In the genomic region with DNA sequence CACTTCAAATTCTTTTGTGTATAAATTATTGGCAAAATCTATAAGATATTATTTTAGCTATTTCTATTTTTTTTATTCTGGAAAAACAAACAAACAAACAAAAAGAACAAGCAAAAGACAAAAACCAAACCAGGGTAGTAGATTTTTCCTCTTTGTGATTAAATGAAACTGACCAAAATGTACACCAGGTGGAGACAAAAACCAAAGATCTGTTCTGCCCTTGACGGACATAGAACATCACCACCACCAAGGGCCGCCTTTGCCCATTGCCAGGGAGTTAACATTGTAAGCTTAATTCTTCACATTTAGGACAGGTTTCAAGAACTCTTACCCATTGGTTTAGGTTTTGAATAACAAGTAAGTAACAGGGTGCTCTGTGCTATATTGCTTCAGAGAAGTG, we compare ENCODE assay signal across 16 mouse cellular contexts. TPM values are rescaled to one million over a fixed set of nuclear protein-coding genes. Genes with fewer than 3 reads are reported as not detected.
DNase-seq lines count a peak whose midpoint lies in the region; ATAC-seq and TF ChIP-seq lines count a peak whose summit lies in the region.
"Had no signal": no experiment of that assay in that cellular context is flagged by ENCODE, and none has a peak within 500 bp of the region (broad histone marks: within the 10 kb centered on the region; RNA-seq: fewer than 3 reads in every experiment).

No protein-coding gene starts in this region.

- TF ChIP-seq CTCF in kidney, adult 2 months (conservative IDR thresholded peaks at IDR 0.05; ENCODE audit: insufficient read depth, insufficient read length, low read depth, low read length): 0 out of 2 replicates have a peak, but pooled peaks have one; percentile 21
- peak; percentile 37; the same call in 1 of the 2 replicates for TF ChIP-seq CTCF in cortical plate, adult 2 months (IDR thresholded peaks at IDR 0.05; ENCODE audit: extremely low read depth, insufficient read depth, low read length)
- TF ChIP-seq CTCF in thymus, adult 2 months (IDR thresholded peaks at IDR 0.05; ENCODE audit: borderline replicate concordance, control insufficient read depth, extremely low read depth, insufficient read depth, low read length, poor library complexity): no peak

- peak; percentile 12 for DNase-seq in kidney, adult 2 months
- DNase-seq in A20 (ENCODE audit: low read depth, low spot score): peak; percentile 44
- no peak for DNase-seq in thymus, adult 2 months
- DNase-seq: cerebellum, adult 9-11 months; kidney, adult 8-10 months; layer of hippocampus, postnatal 36 days; liver; right cerebral cortex, postnatal 14 days had no signal

- no peak overlapping the region for H3K4me2 ChIP-seq in kidney, embryonic 16.5 days (replicated peaks; ENCODE audit: low read depth, low read length)
- H3K4me2 ChIP-seq: stomach, embryonic 15.5 days had no signal

- H3K36me3 ChIP-seq in kidney, adult 2 months (ENCODE audit: control insufficient read depth, insufficient read depth, low read length): no peaks in the 10 kb centered on the region
- H3K36me3 ChIP-seq in kidney, embryonic 16.5 days (ENCODE audit: insufficient read depth, low read length): no peaks in the 10 kb centered on the region
- H3K36me3 ChIP-seq in thymus, adult 2 months (ENCODE audit: control insufficient read depth, insufficient read depth, low read length): no peaks in the 10 kb centered on the region
- H3K36me3 ChIP-seq: stomach, embryonic 15.5 days had no signal

- peaks cover 2% of the 10 kb centered on the region; the same call in 1 of the 2 replicates for H3K27me3 ChIP-seq in kidney, adult 2 months (replicated peaks; ENCODE audit: control insufficient read depth, insufficient read depth, low read length)
- H3K27me3 ChIP-seq in kidney, embryonic 16.5 days (ENCODE audit: insufficient read depth, low read length): peaks cover 10% of the 10 kb centered on the region; the same call in 1 of the 2 replicates
- no peaks in the 10 kb centered on the region for H3K27me3 ChIP-seq in thymus, adult 2 months (ENCODE audit: control insufficient read depth, insufficient read depth, low read length)

- H3K27ac ChIP-seq in kidney, adult 2 months (ENCODE audit: insufficient read depth, low read depth, low read length): no peak overlapping the region
- H3K27ac ChIP-seq in kidney, embryonic 16.5 days (ENCODE audit: low read length): no peak overlapping the region
- no peak overlapping the region for H3K27ac ChIP-seq in cortical plate, adult 2 months (ENCODE audit: insufficient read depth, low read length)
- H3K27ac ChIP-seq in thymus, adult 2 months (ENCODE audit: control insufficient read depth, insufficient read depth, low read length): no peak overlapping the region
- H3K27ac ChIP-seq: stomach, embryonic 15.5 days had no signal

- no peak overlapping the region for H3K9ac ChIP-seq in kidney, embryonic 16.5 days (replicated peaks; ENCODE audit: low read length)
- H3K9ac ChIP-seq: stomach, embryonic 15.5 days had no signal

- H3K9me3 ChIP-seq in kidney, embryonic 16.5 days (ENCODE audit: low read length): no peaks in the 10 kb centered on the region
- H3K9me3 ChIP-seq: stomach, embryonic 15.5 days had no signal

- no peaks in the 10 kb centered on the region for H3K4me1 ChIP-seq in kidney, adult 2 months (ENCODE audit: control insufficient read depth, insufficient read depth, low read length)
- peaks cover 4% of the 10 kb centered on the region; the same call in 1 of the 2 replicates for H3K4me1 ChIP-seq in kidney, embryonic 16.5 days (ENCODE audit: insufficient read depth, low read length)
- no peaks in the 10 kb centered on the region; the same call in 1 of the 2 replicates for H3K4me1 ChIP-seq in cortical plate, adult 2 months (ENCODE audit: control insufficient read depth, insufficient read depth, low read length)
- no peaks in the 10 kb centered on the region; the same call in 1 of the 2 replicates for H3K4me1 ChIP-seq in thymus, adult 2 months (replicated peaks; ENCODE audit: control insufficient read depth, insufficient read depth, low read length)
- H3K4me1 ChIP-seq: stomach, embryonic 15.5 days had no signal

- no peak overlapping the region for H3K4me3 ChIP-seq in kidney, adult 2 months (ENCODE audit: insufficient read depth, low read depth, low read length)
- H3K4me3 ChIP-seq in kidney, embryonic 16.5 days (ENCODE audit: low read length): no peak overlapping the region
- no peak overlapping the region for H3K4me3 ChIP-seq in cortical plate, adult 2 months (ENCODE audit: insufficient read depth, low read length)
- no peak overlapping the region for H3K4me3 ChIP-seq in thymus, adult 2 months (ENCODE audit: control insufficient read depth, insufficient read depth, low read length)
- H3K4me3 ChIP-seq: erythroblast, embryonic 14.5 days; stomach, embryonic 15.5 days had no signal

- TF ChIP-seq POLR2A in kidney, adult 2 months (IDR thresholded peaks at IDR 0.05; ENCODE audit: low read depth, low read length): no peak
- no peak for TF ChIP-seq POLR2A in cortical plate, adult 2 months (IDR thresholded peaks at IDR 0.05; ENCODE audit: extremely low read depth, insufficient read depth, low read length)
- TF ChIP-seq POLR2A in thymus, adult 2 months (IDR thresholded peaks at IDR 0.05; ENCODE audit: control insufficient read depth, extremely low read depth, insufficient read depth, low read length, poor library complexity): no peak

- ATAC-seq in kidney, embryonic 16.5 days (ENCODE audit: low FRiP score, low TSS enrichment): no peak
- ATAC-seq in CD4-positive, CD25-positive, alpha-beta regulatory T cell, adult 4 months: peak; percentile 67
- no peak for ATAC-seq in megakaryocyte, adult 5-6 weeks (ENCODE audit: poor library complexity, severe bottlenecking)

- WGBS in kidney, adult 2 months: 31% methylated on average over 2 of the region's 2 CpGs
- WGBS in kidney, embryonic 16.5 days: 35% methylated on average over 2 of the region's 2 CpGs
- WGBS in thymus, adult 2 months: 49% methylated on average over 2 of the region's 2 CpGs

RNA-seq across cellular contexts. Expression of gene 1700012B09Rik, which starts 3.0 kb away (rescaled TPM):
- not detected in 2 replicates for polyA plus RNA-seq in kidney, adult 2 months (2012; rRNA removed)
- polyA plus RNA-seq in kidney, embryonic 16.5 days (2015; fragmentation: Nextera tagmentation; extraction: Ambion mirVana): not detected in 2 replicates
- polyA plus RNA-seq in CD4-positive, CD25-positive, alpha-beta regulatory T cell, adult 4 months (2017; shearing (Covaris generic)): not detected
- polyA plus RNA-seq in cortical plate, adult 2 months (2012; rRNA removed): 0.69 TPM in 1 of 2 replicates, not detected in the other
- polyA plus RNA-seq in thymus, adult 2 months (2012; rRNA removed): 0.19 TPM in 1 of 2 replicates, not detected in the other
- 3.4 and 5.6 TPM in 2 replicates for total RNA-seq in megakaryocyte, adult 5-6 weeks (2015)
- 1.2 and 1.4 TPM in 2 replicates for total RNA-seq in megakaryocyte, adult 5-6 weeks (2017)
- total RNA-seq: gastrocnemius, adult 8-10 months; heart, postnatal 25 days; layer of hippocampus, postnatal 36 days had no signal
- polyA plus RNA-seq: erythroblast, embryonic 14.5 days; stomach, embryonic 15.5 days had no signal

RNA-seq across cellular contexts. Expression of gene Mre11a, which starts 10.6 kb away (rescaled TPM):
- 3.1 and 3.5 TPM in 2 replicates for polyA plus RNA-seq in kidney, adult 2 months (2012; rRNA removed)
- 23.8 and 25.6 TPM in 2 replicates for polyA plus RNA-seq in kidney, embryonic 16.5 days (2015; fragmentation: Nextera tagmentation; extraction: Ambion mirVana)
- 10 to 100 TPM; 24.0 to 25.6 TPM for polyA plus RNA-seq in CD4-positive, CD25-positive, alpha-beta regulatory T cell, adult 4 months (2017; shearing (Covaris generic))
- polyA plus RNA-seq in cortical plate, adult 2 months (2012; rRNA removed): 6.3 and 6.5 TPM in 2 replicates
- 8.9 and 9.6 TPM in 2 replicates for polyA plus RNA-seq in thymus, adult 2 months (2012; rRNA removed)
- total RNA-seq in megakaryocyte, adult 5-6 weeks (2015): 15.1 and 19.1 TPM in 2 replicates
- 42.1 and 49.5 TPM in 2 replicates for total RNA-seq in megakaryocyte, adult 5-6 weeks (2017)

RNA-seq across cellular contexts. Expression of gene Ankrd49, which starts 10.8 kb away (rescaled TPM):
- 4.0 and 5.0 TPM in 2 replicates for polyA plus RNA-seq in kidney, adult 2 months (2012; rRNA removed)
- 40.3 and 40.5 TPM in 2 replicates for polyA plus RNA-seq in kidney, embryonic 16.5 days (2015; fragmentation: Nextera tagmentation; extraction: Ambion mirVana)
- polyA plus RNA-seq in CD4-positive, CD25-positive, alpha-beta regulatory T cell, adult 4 months (2017; shearing (Covaris generic)): 10 to 100 TPM; 27.4 to 37.3 TPM
- polyA plus RNA-seq in cortical plate, adult 2 months (2012; rRNA removed): 12.1 and 12.4 TPM in 2 replicates
- polyA plus RNA-seq in thymus, adult 2 months (2012; rRNA removed): 10.2 and 10.9 TPM in 2 replicates
- 37.1 and 38.4 TPM in 2 replicates for total RNA-seq in megakaryocyte, adult 5-6 weeks (2015)
- total RNA-seq in megakaryocyte, adult 5-6 weeks (2017): 36.6 and 46.4 TPM in 2 replicates

RNA-seq across cellular contexts. Expression of gene Fut4, which starts 21.6 kb away (rescaled TPM):
- 0.97 and 1.3 TPM in 2 replicates for polyA plus RNA-seq in kidney, adult 2 months (2012; rRNA removed)
- polyA plus RNA-seq in kidney, embryonic 16.5 days (2015; fragmentation: Nextera tagmentation; extraction: Ambion mirVana): 3.0 and 3.2 TPM in 2 replicates
- polyA plus RNA-seq in CD4-positive, CD25-positive, alpha-beta regulatory T cell, adult 4 months (2017; shearing (Covaris generic)): under 1 TPM in 1 of 2 experiments, not detected in 1; 0.19 TPM
- polyA plus RNA-seq in cortical plate, adult 2 months (2012; rRNA removed): 0.11 and 0.15 TPM in 2 replicates
- 2.3 and 2.7 TPM in 2 replicates for polyA plus RNA-seq in thymus, adult 2 months (2012; rRNA removed)
- 6.9 and 7.2 TPM in 2 replicates for total RNA-seq in megakaryocyte, adult 5-6 weeks (2015)
- 9.5 and 9.6 TPM in 2 replicates for total RNA-seq in megakaryocyte, adult 5-6 weeks (2017)
- polyA plus RNA-seq: erythroblast, embryonic 14.5 days had no signal

RNA-seq across cellular contexts. Expression of gene Piwil4, which starts 33.3 kb away (rescaled TPM):
- polyA plus RNA-seq in kidney, adult 2 months (2012; rRNA removed): 0.38 and 0.48 TPM in 2 replicates
- polyA plus RNA-seq in kidney, embryonic 16.5 days (2015; fragmentation: Nextera tagmentation; extraction: Ambion mirVana): 0.30 TPM in 1 of 2 replicates, not detected in the other
- under 1 TPM; 0.44 to 0.57 TPM for polyA plus RNA-seq in CD4-positive, CD25-positive, alpha-beta regulatory T cell, adult 4 months (2017; shearing (Covaris generic))
- polyA plus RNA-seq in cortical plate, adult 2 months (2012; rRNA removed): 0.06 TPM in 1 of 2 replicates, not detected in the other
- polyA plus RNA-seq in thymus, adult 2 months (2012; rRNA removed): 1.0 and 1.1 TPM in 2 replicates
- total RNA-seq in megakaryocyte, adult 5-6 weeks (2015): 0.09 TPM in 1 of 2 replicates, not detected in the other
- total RNA-seq in megakaryocyte, adult 5-6 weeks (2017): not detected in 2 replicates
- total RNA-seq: gastrocnemius, adult 8-10 months; layer of hippocampus, postnatal 36 days had no signal
- polyA plus RNA-seq: erythroblast, embryonic 14.5 days had no signal
